Mouse (Mus musculus): ENCODE results near the gene Cntnap5a.

- TF ChIP-seq CTCF (IDR thresholded peaks at IDR 0.05) (no peak), EP300 (IDR thresholded peaks at IDR 0.05) (no peak)
These were observed 689.0 kb downstream of the Cntnap5a start for GRCm38 (mm10) chr1:116373551-116373950.

All from lung, postnatal 0 days (tissue).